Mouse (Mus musculus) stomach, embryonic 14.5 days (tissue): ENCODE measurements at regions not wholly inside any gene's neighbourhood (a gene's known extent, or its start where the extent isn't known, plus 50 kb on each side); places are given as distances from the start of the nearest gene placed in this dataset.

ENCODE experiments used
- ATAC-seq: fragments of 200-750 bp; cut with Nextera tagmentation; 2 replicates; pipeline ENCODE4 v1.8.0; 2017; ENCODE audit warnings: low read depth, moderate TSS enrichment; ENCODE audit not compliant: insufficient number of reproducible peaks, insufficient read depth, low FRiP score
- H3K27ac ChIP-seq: fragments of 300-500 bp; sonication (generic); 2 replicates; pipeline ENCODE4 v1.5.1; 2014; ENCODE audit warnings: mild to moderate bottlenecking, low read length, moderate library complexity, mixed read lengths
- H3K27me3 ChIP-seq: fragments of 300-500 bp; sonication (generic); 2 replicates; pipeline ENCODE4 v1.6.1; 2014; ENCODE audit warnings: low read length, control low read depth, mixed read lengths; ENCODE audit not compliant: control insufficient read depth, insufficient read depth
- H3K36me3 ChIP-seq: fragments of 300-500 bp; sonication (generic); 2 replicates; pipeline ENCODE4 v1.6.1; 2014; ENCODE audit warnings: mild to moderate bottlenecking, control low read depth, low read length, moderate library complexity, mixed read lengths; ENCODE audit not compliant: control insufficient read depth, insufficient read depth
- H3K4me1 ChIP-seq: fragments of 300-500 bp; sonication (generic); 2 replicates; pipeline ENCODE4 v1.6.1; 2014; ENCODE audit warnings: low read length, control low read depth, mixed read lengths; ENCODE audit not compliant: control insufficient read depth, insufficient read depth
- H3K4me2 ChIP-seq: fragments of 300-500 bp; sonication (generic); replicated peaks from 2 replicates; pipeline ENCODE4 v1.6.1; 2014; ENCODE audit warnings: low read depth, low read length, control low read depth
- H3K4me3 ChIP-seq: fragments of 300-500 bp; sonication (generic); 2 replicates; pipeline ENCODE4 v1.5.1; 2014; ENCODE audit warnings: low read depth, low read length, control low read depth
- H3K9ac ChIP-seq: fragments of 300-500 bp; sonication (generic); replicated peaks from 2 replicates; pipeline ENCODE4 v1.6.1; 2014; ENCODE audit warnings: low read depth, mild to moderate bottlenecking, control low read depth, low read length, moderate library complexity, mixed read lengths
- H3K9me3 ChIP-seq: fragments of 300-500 bp; sonication (generic); 2 replicates; pipeline ENCODE4 v1.6.1; 2016; ENCODE audit warnings: low read depth, low read length, control low read depth; ENCODE audit not compliant: control insufficient read depth
- WGBS: fragments of 180-500 bp; shearing (Covaris S2); extraction: QIAGEN DNeasy Blood & Tissue Kit; methylation state at CpG from one replicate; pipeline ENCODE4 v1.1.7; 2014; 5-methylcytosine and 5-hydroxymethylcytosine counted together

DNA sequence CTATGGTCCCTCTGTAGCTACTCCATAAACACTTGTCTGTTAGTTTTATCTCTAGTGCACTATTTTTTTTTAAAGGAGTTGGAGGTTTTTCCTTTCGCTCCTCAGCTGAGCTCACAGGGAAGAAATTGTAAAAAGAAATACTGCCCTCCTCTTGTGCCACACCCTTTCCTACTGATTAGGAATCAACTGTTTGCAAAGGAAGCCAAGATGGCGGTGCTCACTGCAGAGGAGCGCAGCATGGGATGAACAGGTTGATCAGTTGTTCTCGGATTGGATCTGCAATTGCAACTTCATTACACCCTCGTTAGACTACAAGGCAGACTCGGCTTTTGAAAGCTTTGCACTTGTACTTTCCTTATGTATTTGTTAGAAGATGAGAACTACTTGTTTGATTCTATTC, 218.2 kb downstream of the Klf5 start:
- Histone ChIP-seq H3K4me3 (no peak overlapping the region), H3K4me2 (no peak overlapping the region), H3K27me3 (no peaks in the 10 kb centered on the region), H3K9ac (no peak overlapping the region), H3K27ac (no peak overlapping the region), H3K9me3 (no peaks in the 10 kb centered on the region), H3K4me1 (no peaks in the 10 kb centered on the region), H3K36me3 (no peaks in the 10 kb centered on the region)
- ATAC-seq: no peak
- 82% methylated on average over 6 of the region's 6 CpGs for WGBS

DNA sequence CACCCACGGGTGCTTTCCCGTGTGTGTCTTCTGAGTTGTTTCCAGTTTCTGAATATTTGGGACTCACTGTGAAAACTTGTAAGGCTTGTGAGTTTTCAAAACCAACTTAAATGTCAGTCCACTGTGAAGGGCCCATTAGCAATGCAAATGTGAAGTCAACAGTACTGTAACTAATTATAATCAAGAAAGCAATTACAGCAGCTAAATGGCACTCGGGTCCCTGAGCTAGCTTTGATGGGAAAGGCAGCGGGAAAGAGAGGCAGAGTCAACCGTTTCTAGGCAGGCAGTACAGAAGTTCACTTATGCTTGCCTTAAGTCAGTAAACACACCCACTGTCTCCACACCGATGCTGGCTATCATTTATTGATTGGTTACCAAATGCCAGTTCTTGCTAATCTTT, 221.9 kb downstream of the Klf5 start:
- H3K4me2 ChIP-seq: no peak overlapping the region
- H3K4me1 ChIP-seq: no peaks in the 10 kb centered on the region
- no peak overlapping the region for H3K4me3 ChIP-seq
- H3K36me3 ChIP-seq: no peaks in the 10 kb centered on the region
- 73% methylated on average over 6 of the region's 6 CpGs for WGBS
- H3K27me3 ChIP-seq: no peaks in the 10 kb centered on the region
- ATAC-seq: no peak
- H3K9ac ChIP-seq: no peak overlapping the region
- H3K9me3 ChIP-seq: no peaks in the 10 kb centered on the region
- no peak overlapping the region for H3K27ac ChIP-seq

GRCm38 (mm10) chr14:99521954-99522523, 223.5 kb downstream of the Klf5 start:
- Histone ChIP-seq H3K4me1 (no peaks in the 10 kb centered on the region), H3K9ac (no peak overlapping the region), H3K27me3 (no peaks in the 10 kb centered on the region), H3K4me2 (no peak overlapping the region), H3K9me3 (no peaks in the 10 kb centered on the region), H3K27ac (no peak overlapping the region), H3K4me3 (no peak overlapping the region), H3K36me3 (no peaks in the 10 kb centered on the region)
- WGBS: 91% methylated on average over 13 of the region's 13 CpGs
- ATAC-seq: no peak

DNA sequence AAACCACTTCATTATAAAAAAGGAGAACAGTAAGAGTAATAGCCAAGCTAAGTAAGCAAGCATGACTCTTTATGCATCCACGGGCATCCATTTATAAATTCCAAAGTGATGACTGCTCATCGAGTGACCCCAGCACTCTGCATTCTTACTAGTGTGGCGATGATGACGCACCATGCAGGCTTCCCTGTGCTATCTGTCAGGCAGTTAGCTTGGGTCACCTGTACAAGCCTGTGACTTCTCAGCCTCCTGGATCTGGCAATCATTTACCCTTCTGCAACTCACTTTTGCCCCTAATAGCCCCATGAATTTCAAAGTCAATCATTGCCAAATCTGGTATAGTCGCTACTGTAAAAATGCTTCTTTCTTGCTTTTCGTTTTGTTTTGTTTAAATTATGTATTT, 237.3 kb downstream of the Klf5 start:
- Histone ChIP-seq H3K36me3 (no peaks in the 10 kb centered on the region), H3K27ac (no peak overlapping the region), H3K9ac (no peak overlapping the region), H3K9me3 (no peaks in the 10 kb centered on the region), H3K4me1 (no peaks in the 10 kb centered on the region), H3K27me3 (no peaks in the 10 kb centered on the region), H3K4me2 (no peak overlapping the region), H3K4me3 (no peak overlapping the region)
- WGBS: 78% methylated on average over 6 of the region's 6 CpGs
- no peak for ATAC-seq

GRCm38 (mm10) chr14:99537286-99537685, 238.8 kb downstream of the Klf5 start:
- no peaks in the 10 kb centered on the region for H3K9me3 ChIP-seq
- no peaks in the 10 kb centered on the region for H3K36me3 ChIP-seq
- no peak overlapping the region for H3K27ac ChIP-seq
- H3K4me2 ChIP-seq: no peak overlapping the region
- ATAC-seq: no peak
- H3K4me3 ChIP-seq: no peak overlapping the region
- H3K27me3 ChIP-seq: no peaks in the 10 kb centered on the region
- no peak overlapping the region for H3K9ac ChIP-seq
- WGBS: 85% methylated on average over 1 of the region's 1 CpGs
- no peaks in the 10 kb centered on the region for H3K4me1 ChIP-seq

- Histone ChIP-seq H3K4me3 (no peak overlapping the region), H3K9ac (no peak overlapping the region), H3K9me3 (no peaks in the 10 kb centered on the region), H3K4me2 (no peak overlapping the region), H3K27me3 (no peaks in the 10 kb centered on the region), H3K36me3 (no peaks in the 10 kb centered on the region), H3K27ac (no peak overlapping the region), H3K4me1 (no peaks in the 10 kb centered on the region)
- no peak for ATAC-seq
Observed at GRCm38 (mm10) chr14:99541716-99542115, 243.2 kb downstream of the Klf5 start.

DNA sequence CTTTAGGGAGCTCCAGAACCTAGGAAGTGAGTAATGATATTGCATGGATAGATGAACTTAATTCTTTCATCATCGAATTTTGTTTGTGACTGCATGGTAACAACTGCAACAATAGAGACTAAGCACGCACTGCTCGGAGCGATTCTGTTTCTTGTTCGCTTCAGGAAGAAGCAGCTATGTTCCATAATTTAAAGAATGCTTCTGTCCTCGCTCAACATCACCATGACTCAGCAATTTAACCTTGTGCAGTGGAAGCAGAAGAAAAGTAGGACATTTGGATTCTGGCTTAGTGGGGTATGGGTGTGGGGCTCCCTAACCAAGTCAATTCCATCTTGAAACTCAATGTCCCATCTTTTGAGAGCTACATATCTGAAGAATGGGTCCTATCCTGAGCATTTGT, 249.4 kb downstream of the Klf5 start:
- ATAC-seq: no peak
- H3K9me3 ChIP-seq: no peaks in the 10 kb centered on the region
- no peaks in the 10 kb centered on the region for H3K4me1 ChIP-seq
- no peak overlapping the region for H3K4me2 ChIP-seq
- no peak overlapping the region for H3K4me3 ChIP-seq
- H3K27me3 ChIP-seq: no peaks in the 10 kb centered on the region
- WGBS: 90% methylated on average over 6 of the region's 6 CpGs
- no peak overlapping the region for H3K27ac ChIP-seq
- H3K36me3 ChIP-seq: no peaks in the 10 kb centered on the region
- H3K9ac ChIP-seq: no peak overlapping the region

DNA sequence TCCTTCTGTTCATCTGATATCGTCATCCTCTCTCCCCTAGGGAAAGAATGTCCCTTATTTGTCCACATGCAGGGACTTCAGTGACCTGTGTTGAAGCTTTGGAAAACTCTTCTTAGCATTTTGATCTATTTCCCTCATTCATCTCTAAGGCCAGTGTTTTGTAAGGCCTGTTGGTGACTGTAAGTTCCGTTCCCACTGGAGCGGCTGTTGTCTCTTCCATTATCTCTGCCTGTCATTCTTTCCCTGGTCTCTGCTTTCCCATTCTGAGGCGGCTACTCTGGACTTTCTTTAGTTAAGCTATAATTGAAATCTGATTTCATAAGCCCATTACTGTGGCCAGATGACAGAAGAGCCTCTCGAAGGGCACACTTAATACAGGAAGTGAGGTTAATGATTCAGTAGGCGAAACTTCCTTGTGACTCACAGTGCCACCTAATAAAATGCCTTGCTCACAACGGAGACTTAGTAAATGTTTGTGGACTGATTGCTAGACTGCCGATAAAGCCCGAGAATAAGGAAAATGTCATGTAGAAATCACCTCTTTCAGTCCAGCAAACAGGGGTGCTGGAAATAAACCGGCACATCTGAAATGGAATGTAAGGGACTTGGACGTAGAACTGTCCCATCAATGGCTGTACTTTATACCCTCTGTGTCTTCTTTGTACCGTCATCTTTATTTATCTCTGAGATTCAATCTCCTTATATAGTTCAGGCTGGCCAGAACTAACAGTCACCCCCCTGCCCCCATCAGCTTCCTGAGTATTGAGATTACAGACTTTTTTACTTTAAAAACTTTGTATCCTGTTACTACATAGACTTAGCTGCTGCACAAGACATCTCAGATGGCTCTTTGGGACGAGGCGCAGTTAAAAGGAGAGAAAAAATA, 250.1 kb downstream of the Klf5 start:
- WGBS: 69% methylated on average over 14 of the region's 14 CpGs
- no peak overlapping the region for H3K4me2 ChIP-seq

More for the DNA sequence above, 250.1 kb downstream of the Klf5 start:
- H3K36me3 ChIP-seq: no peaks in the 10 kb centered on the region
- H3K9ac ChIP-seq: no peak overlapping the region
- H3K27me3 ChIP-seq: no peaks in the 10 kb centered on the region
- H3K27ac ChIP-seq: no peak overlapping the region; the same call in 1 of the 2 replicates
- peak; percentile 69; the same call in 1 of the 2 replicates for ATAC-seq
- H3K9me3 ChIP-seq: no peaks in the 10 kb centered on the region
- H3K4me1 ChIP-seq: no peaks in the 10 kb centered on the region
- no peak overlapping the region for H3K4me3 ChIP-seq
